Mouse (Mus musculus): ENCODE measurements around the gene Bud23. TPM values are rescaled to one million over a fixed set of nuclear protein-coding genes. Genes with fewer than 3 reads are reported as not detected.

Bud23 gene
- polyA plus RNA-seq, 1 experiment, result 56.4 TPM

DNA sequence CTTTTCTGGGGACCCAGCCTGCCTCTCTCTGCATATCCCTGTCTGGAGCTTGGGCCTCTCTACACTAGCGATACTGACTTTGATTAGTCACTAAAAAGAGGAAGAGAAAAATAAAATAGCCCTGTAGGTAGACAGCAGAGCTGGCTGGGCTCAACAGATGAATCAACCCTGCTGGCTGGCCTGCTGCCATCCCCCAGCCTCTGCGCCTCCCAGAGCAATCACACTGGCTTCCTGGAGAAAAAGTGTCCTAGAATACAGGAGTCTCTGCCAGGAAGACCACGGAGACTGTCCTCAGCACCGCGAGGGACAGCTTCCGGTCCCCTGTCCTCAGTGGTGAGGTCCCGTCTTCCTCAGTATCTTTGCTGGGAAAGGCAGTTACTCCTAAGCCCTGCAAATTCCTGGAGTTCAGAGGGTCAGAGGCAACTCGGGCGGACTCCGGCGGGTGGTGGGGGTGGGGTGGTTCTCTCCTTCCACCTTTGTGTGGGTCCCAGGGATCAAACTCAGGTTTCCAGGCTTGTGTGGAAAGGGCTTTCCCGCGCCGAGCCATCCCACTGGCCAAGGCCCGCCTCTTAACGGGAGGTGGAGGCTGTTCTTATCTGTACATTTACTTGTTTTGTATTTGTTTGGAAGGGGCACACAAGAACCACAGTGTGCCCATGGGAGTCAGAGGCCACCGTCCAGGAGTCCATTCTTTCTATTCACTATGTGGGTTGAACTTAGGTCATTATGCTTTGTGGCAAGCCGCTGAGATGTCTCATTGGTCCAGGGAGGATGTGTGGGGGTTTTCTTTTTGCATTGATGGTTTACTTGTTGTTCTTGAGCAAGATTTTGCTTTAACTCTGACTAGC lies 35.5 kb downstream of the Bud23 start:
- Histone ChIP-seq H3K4me1 (ENCODE audit: control insufficient read depth, insufficient read depth, low read length) (peaks cover 3% of the 10 kb centered on the region; the same call in 1 of the 2 replicates), H3K4me3 (replicated peaks; ENCODE audit: extremely low read depth, low read depth, low read length) (no peak overlapping the region)
- 24% methylated on average over 18 of the region's 18 CpGs for WGBS
- DNase-seq, result no peak
- TF ChIP-seq CTCF (IDR thresholded peaks at IDR 0.05; ENCODE audit: insufficient read depth, low read length), result no peak
- no peak for TF ChIP-seq POLR2A (IDR thresholded peaks at IDR 0.05; ENCODE audit: borderline replicate concordance, extremely low read depth, low read depth, low read length)

DNA sequence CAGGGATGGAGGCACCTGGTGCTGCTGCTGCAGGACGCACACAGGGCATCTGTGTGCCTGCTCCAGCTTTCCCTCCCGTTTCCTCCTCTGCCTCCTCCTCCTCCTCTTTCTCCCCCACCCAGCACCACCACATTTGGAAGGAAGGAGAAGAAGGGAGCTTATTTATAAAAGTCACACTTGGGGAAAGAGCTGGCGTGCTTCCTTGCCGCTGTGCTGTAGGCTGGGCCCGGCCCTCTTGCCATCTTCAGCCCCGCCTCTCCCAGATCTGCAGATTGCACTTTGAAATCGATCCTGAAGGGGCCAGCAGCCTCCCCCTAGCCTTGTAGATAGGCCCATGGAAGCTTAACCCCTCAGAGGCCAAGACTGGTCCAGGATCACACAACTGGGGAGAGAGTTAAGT lies 38.9 kb downstream of the Bud23 start:
- TF ChIP-seq CTCF (IDR thresholded peaks at IDR 0.05; ENCODE audit: insufficient read depth, low read length) (no peak), POLR2A (IDR thresholded peaks at IDR 0.05; ENCODE audit: borderline replicate concordance, extremely low read depth, low read depth, low read length) (no peak)
- peaks cover 9% of the 10 kb centered on the region; the same call in 1 of the 2 replicates for H3K4me1 ChIP-seq (ENCODE audit: control insufficient read depth, insufficient read depth, low read length)
- WGBS, result 25% methylated on average over 7 of the region's 7 CpGs

DNA sequence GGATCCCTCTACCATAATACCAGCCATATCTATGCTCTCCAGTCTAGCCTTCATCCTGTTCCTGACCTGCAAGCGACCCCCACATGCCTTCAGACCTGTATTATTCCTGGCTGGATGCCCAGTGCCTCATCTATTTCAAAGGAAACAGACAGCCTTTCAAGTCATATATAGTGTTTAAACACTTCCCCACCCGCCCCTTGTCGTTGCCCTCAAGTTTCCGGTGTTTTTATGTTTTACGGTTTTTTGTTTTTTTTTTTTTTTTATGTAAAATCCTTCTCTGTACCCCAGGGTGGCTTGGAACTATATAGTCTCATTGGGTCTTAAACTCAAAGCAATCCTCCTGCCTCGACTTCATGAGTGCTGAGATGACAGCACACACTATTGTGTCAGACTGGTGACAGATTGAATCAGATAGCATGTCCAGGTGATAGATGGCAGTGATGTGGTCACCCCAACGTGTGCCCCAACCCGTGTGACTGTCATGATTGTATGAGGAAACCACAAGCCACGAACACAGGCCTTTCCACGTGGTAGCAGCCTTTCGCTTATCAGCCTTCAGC lies 40.0 kb downstream of the Bud23 start:
- DNase-seq, result no peak
- 33% methylated on average over 11 of the region's 11 CpGs for whole genome bisulfite sequencing
- Histone ChIP-seq H3K4me3 (replicated peaks; ENCODE audit: extremely low read depth, low read depth, low read length) (no peak overlapping the region), H3K4me1 (ENCODE audit: control insufficient read depth, insufficient read depth, low read length) (peaks cover 9% of the 10 kb centered on the region; the same call in 1 of the 2 replicates)
- TF ChIP-seq CTCF (IDR thresholded peaks at IDR 0.05; ENCODE audit: insufficient read depth, low read length) (no peak), POLR2A (IDR thresholded peaks at IDR 0.05; ENCODE audit: borderline replicate concordance, extremely low read depth, low read depth, low read length) (no peak)

More for the DNA sequence above, 38.9 kb downstream of the Bud23 start:
- no peak for DNase-seq
- H3K4me3 ChIP-seq (replicated peaks; ENCODE audit: extremely low read depth, low read depth, low read length), result no peak overlapping the region

DNA sequence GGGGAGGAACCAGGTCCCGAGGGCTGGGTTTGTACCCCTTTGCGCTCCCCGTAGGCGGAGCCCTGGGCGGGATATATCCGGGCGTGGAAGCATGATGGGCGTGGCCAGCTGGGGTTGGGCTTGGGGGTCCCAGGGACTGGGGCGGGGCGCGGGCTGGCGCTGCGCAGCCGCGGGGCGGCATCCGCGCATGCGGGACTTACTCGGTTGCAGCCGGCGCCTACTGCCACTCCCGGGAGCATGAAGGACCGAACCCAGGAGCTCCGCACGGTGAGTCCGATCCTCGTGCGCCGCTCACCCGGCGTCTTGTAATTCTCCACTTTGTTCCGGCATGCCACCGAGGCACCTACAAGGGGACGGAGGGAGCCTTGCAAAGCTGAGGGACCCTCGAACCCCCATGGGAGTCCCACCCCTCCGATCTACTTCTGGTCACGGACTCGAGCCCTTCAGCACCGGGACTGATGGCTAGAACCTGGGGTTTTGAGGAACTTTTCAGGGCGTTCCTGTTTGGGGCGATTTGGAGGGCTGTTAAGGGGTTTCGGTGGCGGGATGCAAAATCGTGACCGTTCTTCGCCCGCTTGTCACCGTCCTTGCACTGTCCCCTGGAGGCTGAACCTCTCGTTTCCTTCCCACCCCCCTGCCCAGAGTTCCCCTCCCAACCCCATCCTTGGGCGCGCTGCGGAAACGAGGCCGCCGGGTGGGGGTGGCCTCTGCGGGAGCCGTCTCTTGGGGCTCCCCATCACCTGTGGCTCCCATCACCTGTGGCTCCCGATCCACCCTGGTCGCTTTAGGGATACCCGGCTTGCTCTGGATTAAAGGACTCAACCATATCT lies 41.2 kb downstream of the Bud23 start, which contains the start of gene Stx1a:
Gene Stx1a (plus strand): TSS at position 139 of the 830 bp plus-strand sequence.
- WGBS, result under 1% methylated on average over 61 of the region's 61 CpGs

DNA sequence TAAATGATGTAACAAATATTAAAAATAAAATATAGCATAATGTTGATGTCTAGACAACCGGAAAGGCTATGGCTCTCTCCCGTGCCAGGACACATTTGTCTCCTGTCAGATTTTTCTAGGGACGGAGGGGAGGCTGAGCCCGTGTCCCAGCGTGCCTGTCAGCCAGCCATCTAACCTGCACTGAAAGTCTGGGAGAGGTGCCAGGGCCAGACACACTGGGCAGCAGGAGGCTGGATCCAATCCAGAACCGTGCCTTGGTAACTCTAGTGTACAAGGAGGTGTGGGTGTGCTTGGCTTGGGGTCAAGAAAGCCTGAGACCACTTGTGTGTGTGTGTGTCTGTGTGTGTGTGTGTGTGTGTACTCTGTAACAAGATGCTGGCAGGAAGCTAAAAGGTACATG lies 42.9 kb downstream of the Bud23 start:
- TF ChIP-seq POLR2A (IDR thresholded peaks at IDR 0.05; ENCODE audit: borderline replicate concordance, extremely low read depth, low read depth, low read length), result no peak
- no peak for TF ChIP-seq CTCF (IDR thresholded peaks at IDR 0.05; ENCODE audit: insufficient read depth, low read length)
- peak; percentile 71 for DNase-seq
- 10% methylated on average over 6 of the region's 6 CpGs for WGBS
- Histone ChIP-seq H3K4me1 (ENCODE audit: control insufficient read depth, insufficient read depth, low read length) (0 out of 2 replicates have a peak, but pooled peaks cover 6% of the 10 kb centered on the region), H3K4me3 (replicated peaks; ENCODE audit: extremely low read depth, low read depth, low read length) (no peak overlapping the region)

More for the DNA sequence above, 41.2 kb downstream of the Bud23 start, which contains the start of gene Stx1a:
- DNase-seq, result peak; percentile 80
- peak within 1 kb of the TSS; percentile 69 for H3K4me3 ChIP-seq (replicated peaks; ENCODE audit: extremely low read depth, low read depth, low read length)
- TF ChIP-seq POLR2A (IDR thresholded peaks at IDR 0.05; ENCODE audit: borderline replicate concordance, extremely low read depth, low read depth, low read length), result peak; percentile 59; the same call in 1 of the 2 replicates
- no peak for TF ChIP-seq CTCF (IDR thresholded peaks at IDR 0.05; ENCODE audit: insufficient read depth, low read length)
- peaks cover 6% of the 10 kb centered on the region; the same call in 1 of the 2 replicates for H3K4me1 ChIP-seq (ENCODE audit: control insufficient read depth, insufficient read depth, low read length)

DNA sequence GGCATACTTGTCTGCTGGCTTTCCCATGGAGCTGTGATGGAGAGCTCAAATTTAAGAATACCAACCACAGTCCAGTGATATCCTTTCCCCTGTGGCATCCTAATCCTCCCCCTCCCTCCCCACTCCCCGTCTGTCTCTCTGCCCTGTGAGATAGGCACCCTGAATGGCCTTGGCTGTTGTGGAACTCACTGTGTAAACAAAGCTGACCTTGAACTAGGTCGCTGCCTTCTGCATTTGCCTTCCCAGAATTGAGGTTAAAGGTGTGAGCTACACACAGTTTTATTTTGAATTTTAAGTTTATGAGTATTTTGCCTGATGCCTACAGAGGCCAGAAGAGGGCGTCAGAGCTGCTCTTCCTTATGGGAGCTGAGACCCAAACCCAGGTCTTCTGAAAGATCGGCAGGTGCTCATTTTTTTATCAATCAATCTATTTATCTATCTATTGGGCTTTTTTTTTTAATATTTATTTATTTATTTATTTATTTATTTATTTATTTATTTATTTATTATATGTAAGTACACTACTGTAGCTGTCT lies 48.5 kb downstream of the Bud23 start:
- no peak for TF ChIP-seq CTCF (IDR thresholded peaks at IDR 0.05; ENCODE audit: insufficient read depth, low read length)
- no peak for TF ChIP-seq POLR2A (IDR thresholded peaks at IDR 0.05; ENCODE audit: borderline replicate concordance, extremely low read depth, low read depth, low read length)
- no peak for DNase-seq
- 44% methylated on average over 4 of the region's 4 CpGs for WGBS

DNA sequence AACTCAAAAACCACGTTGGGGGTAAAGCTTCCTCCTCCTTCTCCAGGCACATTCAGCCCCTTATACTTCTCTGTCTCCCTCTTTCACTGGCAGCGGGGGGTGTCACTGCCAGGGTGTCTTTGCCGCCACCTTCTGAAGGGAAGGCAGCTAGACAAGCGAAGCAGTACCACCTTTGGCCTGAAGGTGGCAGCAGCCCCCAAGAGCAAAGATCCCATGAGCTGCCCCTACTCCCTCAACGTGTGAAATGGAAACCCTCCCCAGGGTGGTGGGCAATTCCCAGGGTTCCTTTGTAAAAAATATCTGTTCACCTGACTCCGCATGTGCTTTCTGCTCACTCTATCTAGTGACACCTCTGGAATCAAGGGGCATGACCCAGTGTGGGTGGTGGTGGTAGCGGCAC lies 49.3 kb downstream of the Bud23 start:
- TF ChIP-seq POLR2A (IDR thresholded peaks at IDR 0.05; ENCODE audit: borderline replicate concordance, extremely low read depth, low read depth, low read length) (no peak), CTCF (IDR thresholded peaks at IDR 0.05; ENCODE audit: insufficient read depth, low read length) (peak; percentile 98)
- WGBS, result 13% methylated on average over 7 of the region's 7 CpGs
- H3K4me1 ChIP-seq (ENCODE audit: control insufficient read depth, insufficient read depth, low read length), result no peaks in the 10 kb centered on the region; the same call in 1 of the 2 replicates
- H3K4me3 ChIP-seq (replicated peaks; ENCODE audit: extremely low read depth, low read depth, low read length), result no peak overlapping the region
- peak; percentile 88 for DNase-seq

More for the DNA sequence above, 48.5 kb downstream of the Bud23 start:
- Histone ChIP-seq H3K4me3 (replicated peaks; ENCODE audit: extremely low read depth, low read depth, low read length) (no peak overlapping the region), H3K4me1 (ENCODE audit: control insufficient read depth, insufficient read depth, low read length) (no peaks in the 10 kb centered on the region; the same call in 1 of the 2 replicates)

DNA sequence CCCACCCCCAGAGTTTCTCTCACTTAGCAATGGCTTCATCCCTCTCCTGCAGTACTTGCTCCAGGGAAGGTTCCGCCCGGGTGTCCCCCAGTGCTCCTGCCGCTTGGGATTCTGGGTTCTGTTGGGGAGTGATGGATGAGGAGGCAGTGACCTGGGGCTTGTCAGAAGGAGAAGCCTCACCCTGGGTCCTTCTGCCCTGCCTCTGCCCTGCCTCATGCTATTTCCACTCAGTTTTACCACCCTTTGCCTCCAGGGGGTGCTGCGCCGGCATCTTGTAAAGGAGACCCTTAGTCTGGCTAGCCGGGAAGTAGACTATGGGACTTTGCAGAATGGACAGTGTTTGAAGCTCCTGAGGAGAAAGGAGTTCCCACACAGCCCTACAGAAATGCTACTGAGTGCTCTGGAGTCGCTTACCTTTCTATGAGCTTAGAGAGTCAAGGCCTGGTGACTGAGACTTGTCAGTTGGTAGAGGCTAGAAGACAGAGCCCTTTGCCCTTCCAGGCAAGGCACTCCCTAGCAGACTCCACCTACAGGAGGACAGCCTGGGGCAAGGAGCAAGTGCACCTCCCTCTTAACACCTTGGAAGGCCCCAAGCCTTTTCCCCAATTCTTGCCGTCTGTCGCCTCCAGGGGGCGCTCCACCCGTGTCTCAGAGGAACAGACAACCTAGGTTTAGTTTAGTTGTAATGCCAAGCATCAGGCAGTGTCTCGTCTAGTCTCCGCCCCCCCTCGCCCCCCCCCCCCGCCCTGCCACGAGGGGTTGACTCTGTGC lies 51.9 kb downstream of the Bud23 start:
- TF ChIP-seq POLR2A (IDR thresholded peaks at IDR 0.05; ENCODE audit: borderline replicate concordance, extremely low read depth, low read depth, low read length), result no peak
- peak; percentile 77 for TF ChIP-seq CTCF (IDR thresholded peaks at IDR 0.05; ENCODE audit: insufficient read depth, low read length)
- Histone ChIP-seq H3K4me3 (replicated peaks; ENCODE audit: extremely low read depth, low read depth, low read length) (no peak overlapping the region), H3K4me1 (ENCODE audit: control insufficient read depth, insufficient read depth, low read length) (peaks cover 4% of the 10 kb centered on the region; the same call in 1 of the 2 replicates)
- DNase-seq, result peak; percentile 80
- 10% methylated on average over 16 of the region's 16 CpGs for WGBS

Data from lung, adult 2 months (tissue).